Mouse (Mus musculus) myocyte (in vitro differentiated cells): ENCODE measurements around the gene Gys1. TPM values are rescaled to one million over a fixed set of nuclear protein-coding genes. Genes with fewer than 3 reads are reported as not detected.
A peak's percentile ranks its signal among the peaks of the same experiment; 100 is the strongest.

Experiments
- H3K27me3 ChIP-seq: one replicate; pipeline ENCODE4 v1.6.1; 2011; ENCODE audit not compliant: control insufficient read depth, insufficient read depth, insufficient read length
- H3K36me3 ChIP-seq: one replicate; pipeline ENCODE4 v1.6.1; 2011; ENCODE audit not compliant: control insufficient read depth, insufficient read depth
- H3K4me2 ChIP-seq: one replicate; pipeline ENCODE4 v1.6.1; 2011; ENCODE audit warnings: low read depth, control low read depth
- H3K4me3 ChIP-seq: one replicate; pipeline ENCODE4 v1.5.1; 2011; ENCODE audit warnings: mild to moderate bottlenecking, control low read depth, moderate library complexity
- H3K79me2 ChIP-seq: one replicate; pipeline ENCODE4 v1.6.1; 2011; ENCODE audit not compliant: control insufficient read depth, insufficient read depth
- H3ac ChIP-seq: one replicate; pipeline ENCODE4 v1.6.1; 2011; ENCODE audit not compliant: control insufficient read depth, insufficient read length
- CEBPB ChIP-seq: IDR thresholded peaks from 2 replicates; pipeline ENCODE4 v1.6.1; 2011; ENCODE audit warnings: mild to moderate bottlenecking, moderate library complexity; ENCODE audit not compliant: poor library complexity, insufficient read depth, severe bottlenecking
- E2F4 ChIP-seq: IDR thresholded peaks from one replicate; pipeline ENCODE4 v1.6.1; 2011; ENCODE audit warnings: mild to moderate bottlenecking, control low read depth, moderate library complexity; ENCODE audit not compliant: insufficient read depth
- MAX ChIP-seq: IDR thresholded peaks from one replicate; pipeline ENCODE4 v1.6.1; 2011; ENCODE audit warnings: low read depth, mild to moderate bottlenecking, control low read depth
- MYOD1 ChIP-seq, 3 experiments: IDR thresholded peaks; one replicate each; pipeline ENCODE4 v1.6.1; 2011; ENCODE audit warnings: control low read depth in 2 of 3, low read depth in 2 of 3, mild to moderate bottlenecking in 2 of 3, moderate library complexity in 1 of 3; ENCODE audit not compliant: insufficient read length in 2 of 3, control insufficient read depth in 1 of 3
- MYOG ChIP-seq, 3 experiments: IDR thresholded peaks; one replicate each; pipeline ENCODE4 v1.6.1; 2011; ENCODE audit warnings: control low read depth in 2 of 3, low read depth in 2 of 3, mild to moderate bottlenecking in 2 of 3; ENCODE audit not compliant: insufficient read length in 2 of 3, control insufficient read depth in 1 of 3, insufficient read depth in 1 of 3
- POLR2A ChIP-seq: IDR thresholded peaks from one replicate; pipeline ENCODE4 v1.6.1; 2011; ENCODE audit warnings: low read depth, mild to moderate bottlenecking, control low read depth, moderate library complexity; ENCODE audit not compliant: insufficient read length
- POLR2AphosphoS2 ChIP-seq: IDR thresholded peaks from one replicate; pipeline ENCODE4 v1.6.1; 2011; ENCODE audit warnings: low read depth, control low read depth; ENCODE audit not compliant: insufficient read length
- REST ChIP-seq: IDR thresholded peaks from one replicate; pipeline ENCODE4 v1.6.1; 2011; ENCODE audit warnings: mild to moderate bottlenecking, control low read depth, moderate library complexity; ENCODE audit not compliant: insufficient read depth, insufficient read length
- SRF ChIP-seq: IDR thresholded peaks from one replicate; pipeline ENCODE4 v1.6.1; 2011; ENCODE audit warnings: low read depth; ENCODE audit not compliant: control insufficient read depth, insufficient read length
- TCF12 ChIP-seq: IDR thresholded peaks from one replicate; pipeline ENCODE4 v1.6.1; 2011; ENCODE audit warnings: mild to moderate bottlenecking, control low read depth; ENCODE audit not compliant: poor library complexity, insufficient read depth, severe bottlenecking
- TCF3 ChIP-seq: IDR thresholded peaks from one replicate; pipeline ENCODE4 v1.6.1; 2011; ENCODE audit warnings: low read depth, control low read depth; ENCODE audit not compliant: insufficient read length
- USF1 ChIP-seq: IDR thresholded peaks from one replicate; pipeline ENCODE4 v1.6.1; 2011; ENCODE audit warnings: low read depth, mild to moderate bottlenecking, control low read depth, moderate library complexity
- polyA plus RNA-seq: library from polyadenylated mRNA; unstranded; fragments of >200 nt; fragmentation: generic; extraction: Trizol; gene quantifications from one replicate; pipeline ENCODE4 v1.2.1, GENCODE M21; 2012; ENCODE audit warnings: missing spikeins

The Gys1 gene
- polyA plus RNA-seq, 1 experiment: 125 TPM

- Histone ChIP-seq H3K27me3 (no peaks in the 10 kb centered on the region), H3K4me3 (peak overlapping the region; percentile 98), H3K79me2 (peaks cover 34% of the 10 kb centered on the region), H3K4me2 (peak overlapping the region; percentile 77), H3K36me3 (peaks cover 16% of the 10 kb centered on the region), H3ac (no peak overlapping the region)
- no peak for TF ChIP-seq SRF
- TF ChIP-seq E2F4: no peak
- no peak for TF ChIP-seq USF1
- no peak for TF ChIP-seq POLR2A
- no peak for TF ChIP-seq MAX
Measured at GRCm38 (mm10) chr7:45396787-45397186, 37.9 kb upstream of the Gys1 start.

GRCm38 (mm10) chr7:45401521-45402085 lies 33.0 kb upstream of the Gys1 start:
- Histone ChIP-seq H3K36me3 (no peaks in the 10 kb centered on the region), H3K79me2 (no peaks in the 10 kb centered on the region), H3K27me3 (peaks cover 6% of the 10 kb centered on the region), H3ac (no peak overlapping the region), H3K4me2 (no peak overlapping the region), H3K4me3 (no peak overlapping the region)
- TF ChIP-seq E2F4: no peak
- TF ChIP-seq USF1: no peak
- TF ChIP-seq POLR2AphosphoS2: no peak

GRCm38 (mm10) chr7:45403532-45404261 lies 30.9 kb upstream of the Gys1 start:
- Histone ChIP-seq H3ac (no peak overlapping the region), H3K4me3 (no peak overlapping the region), H3K4me2 (no peak overlapping the region), H3K27me3 (peaks cover 10% of the 10 kb centered on the region), H3K79me2 (no peaks in the 10 kb centered on the region), H3K36me3 (no peaks in the 10 kb centered on the region)
- TF ChIP-seq POLR2AphosphoS2 (no peak), MYOD1 (IDR thresholded peaks at IDR 0.05; ENCODE audit: control insufficient read depth in 1 of 3, insufficient read length in 2 of 3, low read depth in 2 of 3) (no peak), USF1 (peak; percentile 79)

- no peaks in the 10 kb centered on the region for H3K36me3 ChIP-seq
- peaks cover 21% of the 10 kb centered on the region for H3K27me3 ChIP-seq
- no peaks in the 10 kb centered on the region for H3K79me2 ChIP-seq
- peak within 1 kb of the TSS; percentile 6 for H3K4me3 ChIP-seq
- H3K4me2 ChIP-seq: peak within 1 kb of the TSS; percentile 67
- TF ChIP-seq CEBPB (no peak), REST (no peak), USF1 (no peak)
- no peak within 1 kb of the TSS for H3ac ChIP-seq
Measured at GRCm38 (mm10) chr7:45405091-45406075, 29.3 kb upstream of the Gys1 start, which contains the start of gene Kcna7. Gene Kcna7 (plus strand): TSS chr7:45405653.

- Histone ChIP-seq H3K4me2 (peak overlapping the region; percentile 67), H3K4me3 (no peak overlapping the region), H3K27me3 (peaks cover 26% of the 10 kb centered on the region), H3ac (no peak overlapping the region), H3K36me3 (no peaks in the 10 kb centered on the region), H3K79me2 (no peaks in the 10 kb centered on the region)
- TF ChIP-seq MYOD1 (IDR thresholded peaks at IDR 0.05; ENCODE audit: control insufficient read depth in 1 of 3, insufficient read length in 2 of 3, low read depth in 2 of 3): peak in 1 of 3 experiments; percentile 7
- TF ChIP-seq POLR2A: peak; percentile 24
- no peak for TF ChIP-seq USF1
Measured at GRCm38 (mm10) chr7:45406157-45407156, 28.2 kb upstream of the Gys1 start.

GRCm38 (mm10) chr7:45407836-45408235 lies 26.8 kb upstream of the Gys1 start:
- no peak for TF ChIP-seq E2F4
- no peak for TF ChIP-seq TCF12
- no peak for TF ChIP-seq SRF
- TF ChIP-seq MAX: no peak
- TF ChIP-seq REST: no peak
- no peak for TF ChIP-seq POLR2A
- TF ChIP-seq USF1: no peak
- TF ChIP-seq TCF3: no peak
- TF ChIP-seq MYOD1 (IDR thresholded peaks at IDR 0.05; ENCODE audit: control insufficient read depth in 1 of 3, insufficient read length in 2 of 3, low read depth in 2 of 3): no peak
- no peak for TF ChIP-seq MYOG (IDR thresholded peaks at IDR 0.05; ENCODE audit: control insufficient read depth in 1 of 3, insufficient read depth in 1 of 3, insufficient read length in 2 of 3, low read depth in 2 of 3)
- no peak for TF ChIP-seq POLR2AphosphoS2
- TF ChIP-seq CEBPB: no peak
- no peak overlapping the region for H3K4me3 ChIP-seq
- peaks cover 26% of the 10 kb centered on the region for H3K27me3 ChIP-seq
- no peaks in the 10 kb centered on the region for H3K36me3 ChIP-seq
- H3K4me2 ChIP-seq: no peak overlapping the region
- H3ac ChIP-seq: no peak overlapping the region
- no peaks in the 10 kb centered on the region for H3K79me2 ChIP-seq
